In the genomic region with DNA sequence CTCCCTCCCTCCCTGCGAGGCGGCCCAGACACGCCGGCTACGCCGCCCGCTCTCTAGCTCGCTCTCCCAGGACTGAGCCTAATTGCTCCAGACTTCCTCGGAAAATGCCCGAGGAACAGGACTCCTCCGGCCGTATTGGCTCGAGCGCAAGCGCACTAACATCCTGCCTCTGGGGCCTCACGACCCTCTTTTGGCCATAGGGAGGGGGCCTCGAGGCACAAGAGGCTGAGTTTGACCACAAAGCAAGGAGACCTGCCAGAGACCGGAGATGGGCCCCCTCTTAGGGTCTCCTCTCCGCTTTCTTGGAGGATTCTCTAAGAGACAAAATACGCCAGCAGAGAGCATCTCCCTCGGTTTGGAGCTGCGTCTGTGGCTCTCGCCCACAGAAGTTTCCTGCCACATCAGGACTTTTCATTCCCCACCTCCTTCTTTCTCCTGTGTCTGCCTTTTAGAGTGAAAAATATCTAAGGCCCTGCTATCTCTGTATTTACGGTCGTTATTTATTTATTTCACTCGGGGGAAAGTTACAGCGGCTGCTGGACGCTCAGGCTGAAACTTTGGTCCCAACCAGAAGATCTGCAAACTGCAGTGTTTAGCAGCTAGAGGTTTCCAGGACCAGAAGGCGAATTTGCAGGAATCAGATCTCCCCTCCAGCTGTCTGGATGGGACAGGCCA, we compare ENCODE assay signal across 8 mouse cellular contexts. TPM values are rescaled to one million over a fixed set of nuclear protein-coding genes. Genes with fewer than 3 reads are reported as not detected.
DNase-seq lines count a peak whose midpoint lies in the region; ATAC-seq and TF ChIP-seq lines count a peak whose summit lies in the region.

No protein-coding gene starts in this region.

- H3K9ac ChIP-seq in intestine, embryonic 16.5 days (ENCODE audit: low read depth, low read length) = peak overlapping the region; percentile 81
- peak overlapping the region; percentile 79 for H3K9ac ChIP-seq in limb, embryonic 14.5 days (ENCODE audit: low read depth, low read length, severe bottlenecking)
- peak overlapping the region; percentile 61 for H3K9ac ChIP-seq in midbrain, embryonic 16.5 days (ENCODE audit: low read depth, low read length)

- H3K27me3 ChIP-seq in intestine, embryonic 16.5 days (replicated peaks; ENCODE audit: control insufficient read depth, insufficient read depth, low read length) = no peaks in the 10 kb centered on the region
- no peaks in the 10 kb centered on the region for H3K27me3 ChIP-seq in limb, embryonic 14.5 days (ENCODE audit: control insufficient read depth, insufficient read depth, low read length)
- H3K27me3 ChIP-seq in midbrain, embryonic 16.5 days (ENCODE audit: control insufficient read depth, insufficient read depth, low read depth, low read length) = peaks cover 22% of the 10 kb centered on the region

- DNase-seq in ZHBTc4 (ENCODE audit: low read depth, low spot score) = peak; percentile 87
- DNase-seq in embryo, embryonic 11.5 days (ENCODE audit: low read depth, low spot score) = peak; percentile 77
- peak; percentile 92 for DNase-seq in limb, embryonic 14.5 days (ENCODE audit: low spot score)
- peak; percentile 78 for DNase-seq in urinary bladder, postnatal 14 days (ENCODE audit: low spot score)

- WGBS in intestine, embryonic 16.5 days = 0% methylated on average over 27 of the region's 29 CpGs
- WGBS in limb, embryonic 14.5 days = under 1% methylated on average over 25 of the region's 29 CpGs
- WGBS in midbrain, embryonic 16.5 days = 0% methylated on average over 25 of the region's 29 CpGs

- TF ChIP-seq POLR2A in limb, embryonic 14.5 days (IDR thresholded peaks at IDR 0.05; ENCODE audit: borderline replicate concordance, extremely low read depth, insufficient read depth, insufficient read length) = peak; percentile 82; the same call in 1 of the 2 replicates

- peak overlapping the region; percentile 93 for H3K27ac ChIP-seq in intestine, embryonic 16.5 days (ENCODE audit: low read length)
- peak overlapping the region; percentile 91 for H3K27ac ChIP-seq in limb, embryonic 14.5 days (replicated peaks; ENCODE audit: low read depth, low read length)
- H3K27ac ChIP-seq in midbrain, embryonic 16.5 days (ENCODE audit: low read length) = no peak overlapping the region

- no peaks in the 10 kb centered on the region for H3K36me3 ChIP-seq in intestine, embryonic 16.5 days (ENCODE audit: control insufficient read depth, insufficient read depth, low read length)
- no peaks in the 10 kb centered on the region for H3K36me3 ChIP-seq in limb, embryonic 14.5 days (ENCODE audit: control insufficient read depth, insufficient read depth, low read length)
- no peaks in the 10 kb centered on the region for H3K36me3 ChIP-seq in midbrain, embryonic 16.5 days (ENCODE audit: control insufficient read depth, insufficient read depth, low read length)

- H3K4me1 ChIP-seq in intestine, embryonic 16.5 days (ENCODE audit: control insufficient read depth, insufficient read depth, low read length) = peaks cover 29% of the 10 kb centered on the region
- peaks cover 30% of the 10 kb centered on the region for H3K4me1 ChIP-seq in limb, embryonic 14.5 days (ENCODE audit: control insufficient read depth, insufficient read depth, low read length)
- peaks cover 17% of the 10 kb centered on the region for H3K4me1 ChIP-seq in midbrain, embryonic 16.5 days (ENCODE audit: control insufficient read depth, insufficient read depth, low read length)

- peak overlapping the region; percentile 92 for H3K4me2 ChIP-seq in intestine, embryonic 16.5 days (ENCODE audit: low read depth, low read length)
- peak overlapping the region; percentile 79 for H3K4me2 ChIP-seq in limb, embryonic 14.5 days (replicated peaks; ENCODE audit: low read depth, low read length, severe bottlenecking)
- H3K4me2 ChIP-seq in midbrain, embryonic 16.5 days (ENCODE audit: low read length) = peak overlapping the region; percentile 99

- peak; percentile 17; the same call in 1 of the 2 replicates for ATAC-seq in granulocyte monocyte progenitor cell, adult 5-6 weeks (replicated peaks; ENCODE audit: poor library complexity, severe bottlenecking)
- peak; percentile 85 for ATAC-seq in intestine, embryonic 16.5 days
- peak; percentile 88 for ATAC-seq in limb, embryonic 14.5 days (ENCODE audit: low FRiP score, low read depth)
- ATAC-seq in midbrain, embryonic 16.5 days = peak; percentile 88
- ATAC-seq in activated CD4-positive, CD25-positive, alpha-beta regulatory T cell, adult 4 months = no peak

- no peaks in the 10 kb centered on the region for H3K9me3 ChIP-seq in intestine, embryonic 16.5 days (ENCODE audit: control insufficient read depth, low read length)
- H3K9me3 ChIP-seq in limb, embryonic 14.5 days (ENCODE audit: control insufficient read depth, low read length) = no peaks in the 10 kb centered on the region
- H3K9me3 ChIP-seq in midbrain, embryonic 16.5 days (replicated peaks; ENCODE audit: control insufficient read depth, low read length, poor library complexity, severe bottlenecking) = no peaks in the 10 kb centered on the region

- H3K4me3 ChIP-seq in intestine, embryonic 16.5 days (ENCODE audit: low read length) = peak overlapping the region; percentile 73
- H3K4me3 ChIP-seq in limb, embryonic 14.5 days (replicated peaks; ENCODE audit: low read length) = peak overlapping the region; percentile 71
- H3K4me3 ChIP-seq in midbrain, embryonic 16.5 days (ENCODE audit: low read depth, low read length) = peak overlapping the region; percentile 56

RNA-seq across cellular contexts. Expression of gene Pdzrn3, which starts 0.4 kb away (rescaled TPM):
- not detected in 2 replicates for total RNA-seq in granulocyte monocyte progenitor cell, adult 5-6 weeks (2014; fragmentation: Nextera tagmentation)
- not detected in 2 replicates for total RNA-seq in granulocyte monocyte progenitor cell, adult 5-6 weeks (2017)
- polyA plus RNA-seq in intestine, embryonic 16.5 days (2015; fragmentation: Nextera tagmentation; extraction: Ambion mirVana) = 6.3 and 6.5 TPM in 2 replicates
- polyA plus RNA-seq in limb, embryonic 14.5 days (2012; rRNA removed) = 37.9 and 40.0 TPM in 2 replicates
- polyA plus RNA-seq in limb, embryonic 14.5 days (2014; fragmentation: Nextera tagmentation; extraction: Ambion mirVana) = 16.1 and 16.5 TPM in 2 replicates
- 20.3 and 25.9 TPM in 2 replicates for polyA plus RNA-seq in midbrain, embryonic 16.5 days (2015; fragmentation: Nextera tagmentation; extraction: Ambion mirVana)
- not detected for polyA plus RNA-seq in activated CD4-positive, CD25-positive, alpha-beta regulatory T cell, adult 4 months (2017; shearing (Covaris generic))
